Comparison of ENCODE assay signal across 18 mouse cellular contexts in genomic region chr3:107369156-107369555, GRCm38 (mm10).
"Had no signal": no experiment of that assay in that cellular context is flagged by ENCODE, and none has a peak within 500 bp of the region (broad histone marks: within the 10 kb centered on the region; RNA-seq: fewer than 3 reads in every experiment).

No protein-coding gene starts in this region.

- DNase-seq: cerebellum, adult 9-11 months; cerebellum, postnatal 10 days; cerebellum, postnatal 14 days; cerebellum, postnatal 25 days; cerebellum, postnatal 36 days; embryo, embryonic 11 days; forebrain, postnatal 0 days; gastrocnemius, adult 2 months; gastrocnemius, postnatal 10 days; gastrocnemius, postnatal 14 days; gastrocnemius, postnatal 25 days; gastrocnemius, postnatal 36 days; heart, adult 18-20 months; heart, adult 2 months had no signal

- ATAC-seq: forebrain, embryonic 13.5 days; forebrain, embryonic 14.5 days; forebrain, embryonic 15.5 days; forebrain, embryonic 16.5 days; forebrain, postnatal 0 days had no signal
